Mouse (Mus musculus) heart, embryonic 10.5 days (tissue): ENCODE measurements at regions not wholly inside any gene's neighbourhood (a gene's known extent, or its start where the extent isn't known, plus 50 kb on each side); places are given as distances from the start of the nearest gene placed in this dataset.

Experiments
- DNase-seq: peaks from one replicate; pipeline ENCODE4 v3.0.0-alpha.2; 2017; ENCODE audit warnings: low spot score
- H3K27ac ChIP-seq: fragments of 300-500 bp; sonication (generic); 2 replicates; pipeline ENCODE4 v1.5.1; 2016; ENCODE audit warnings: mild to moderate bottlenecking
- H3K27me3 ChIP-seq: fragments of 300-500 bp; sonication (generic); 2 replicates; pipeline ENCODE4 v1.6.1; 2016; ENCODE audit warnings: mild to moderate bottlenecking; ENCODE audit not compliant: poor library complexity, insufficient read depth, severe bottlenecking
- H3K36me3 ChIP-seq: fragments of 300-500 bp; sonication (generic); 2 replicates; pipeline ENCODE4 v1.6.1; 2016; ENCODE audit warnings: mild to moderate bottlenecking, moderate library complexity
- H3K4me1 ChIP-seq: fragments of 300-500 bp; sonication (generic); 2 replicates; pipeline ENCODE4 v1.6.1; 2016; ENCODE audit warnings: mild to moderate bottlenecking
- H3K4me3 ChIP-seq: fragments of 300-500 bp; sonication (generic); 2 replicates; pipeline ENCODE4 v1.5.1; 2016; ENCODE audit warnings: mild to moderate bottlenecking, moderate library complexity
- H3K9me3 ChIP-seq: fragments of 300-500 bp; sonication (generic); 2 replicates; pipeline ENCODE4 v1.6.1; 2016; ENCODE audit warnings: mild to moderate bottlenecking, moderate library complexity
- WGBS: fragments of 180-500 bp; shearing (Covaris S2); methylation state at CpG from one replicate; pipeline ENCODE4 v1.1.7; 2016; 5-methylcytosine and 5-hydroxymethylcytosine counted together

DNA sequence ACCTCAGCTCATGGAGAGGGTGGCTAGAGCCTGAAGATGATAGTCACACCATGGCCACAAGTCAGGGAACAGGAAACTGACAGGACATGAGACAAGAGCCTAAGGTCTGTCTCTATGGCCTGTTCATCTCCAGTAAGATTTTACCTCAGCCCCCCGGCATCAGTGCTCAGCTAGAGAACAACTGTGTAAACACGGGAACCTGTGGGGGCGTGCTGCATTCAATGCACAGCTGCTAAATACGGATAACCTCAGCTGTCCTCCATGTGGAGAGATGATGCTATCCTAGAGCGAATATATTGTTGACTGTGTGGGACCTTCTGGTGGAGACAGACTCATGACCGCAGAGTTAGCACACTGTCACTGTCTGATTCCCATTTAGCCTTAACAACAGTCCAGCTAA is 76.4 kb upstream of the Eef1e1 start:
- Histone ChIP-seq H3K27me3 (no peaks in the 10 kb centered on the region), H3K27ac (no peak overlapping the region), H3K4me1 (no peaks in the 10 kb centered on the region), H3K9me3 (no peaks in the 10 kb centered on the region), H3K36me3 (no peaks in the 10 kb centered on the region), H3K4me3 (no peak overlapping the region)
- DNase-seq: peak; percentile 60
- WGBS: 74% methylated on average over 6 of the region's 6 CpGs

GRCm38 (mm10) chr13:38733246-38733645 is 74.4 kb upstream of the Eef1e1 start:
- H3K4me1 ChIP-seq: no peaks in the 10 kb centered on the region
- H3K36me3 ChIP-seq: no peaks in the 10 kb centered on the region
- DNase-seq: peak; percentile 59
- H3K27me3 ChIP-seq: no peaks in the 10 kb centered on the region
- no peak overlapping the region for H3K27ac ChIP-seq
- H3K4me3 ChIP-seq: no peak overlapping the region
- WGBS: 74% methylated on average over 4 of the region's 4 CpGs
- no peaks in the 10 kb centered on the region for H3K9me3 ChIP-seq

DNA sequence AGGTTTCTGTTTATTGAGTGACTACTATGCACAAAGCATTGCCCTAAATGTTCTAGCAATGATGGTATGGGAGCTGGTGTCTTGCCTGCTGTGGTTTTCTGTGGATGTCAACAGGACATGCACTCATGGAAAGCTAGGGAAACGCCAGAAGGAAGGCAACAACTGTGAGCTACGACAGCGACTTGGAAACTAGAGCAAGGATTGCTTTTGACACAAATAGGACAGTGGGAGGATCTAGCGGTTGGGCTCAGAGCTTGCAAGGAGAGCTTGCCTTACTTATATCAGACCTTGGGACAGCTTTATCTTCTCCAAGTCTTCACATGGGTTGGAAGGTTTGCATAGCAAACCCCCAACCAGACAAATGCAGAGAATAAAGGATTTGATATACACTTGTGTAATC is 66.6 kb upstream of the Eef1e1 start:
- Histone ChIP-seq H3K36me3 (no peaks in the 10 kb centered on the region), H3K27ac (no peak overlapping the region)
- WGBS: 82% methylated on average over 4 of the region's 4 CpGs

DNA sequence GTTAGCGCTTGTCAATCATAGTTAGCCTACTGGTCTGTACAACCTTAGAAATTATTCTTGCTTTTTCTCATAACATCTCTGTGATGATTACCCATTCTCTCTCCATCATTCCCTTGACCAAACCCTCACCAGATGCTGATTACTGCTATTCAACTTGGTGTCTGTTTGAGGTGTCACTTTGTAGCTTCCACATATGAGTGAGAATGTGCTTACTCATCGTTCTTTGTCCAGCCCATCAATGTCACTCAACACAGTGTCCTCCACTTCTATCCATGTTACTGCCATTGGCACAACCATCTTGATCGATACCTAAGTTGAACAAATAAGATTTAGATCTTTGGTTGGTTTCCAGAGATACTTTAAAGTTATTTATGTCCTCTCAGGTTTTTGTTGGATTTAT is 62.3 kb upstream of the Eef1e1 start:
- Histone ChIP-seq H3K4me3 (no peak overlapping the region), H3K4me1 (no peaks in the 10 kb centered on the region; the same call in 1 of the 2 replicates), H3K36me3 (no peaks in the 10 kb centered on the region), H3K27me3 (no peaks in the 10 kb centered on the region), H3K9me3 (no peaks in the 10 kb centered on the region), H3K27ac (no peak overlapping the region)
- DNase-seq: no peak
- WGBS: 86% methylated on average over 3 of the region's 3 CpGs

More for the DNA sequence above, 66.6 kb upstream of the Eef1e1 start:
- no peaks in the 10 kb centered on the region; the same call in 1 of the 2 replicates for H3K4me1 ChIP-seq
- no peak for DNase-seq
- H3K4me3 ChIP-seq: no peak overlapping the region
- no peaks in the 10 kb centered on the region for H3K27me3 ChIP-seq
- no peaks in the 10 kb centered on the region for H3K9me3 ChIP-seq

DNA sequence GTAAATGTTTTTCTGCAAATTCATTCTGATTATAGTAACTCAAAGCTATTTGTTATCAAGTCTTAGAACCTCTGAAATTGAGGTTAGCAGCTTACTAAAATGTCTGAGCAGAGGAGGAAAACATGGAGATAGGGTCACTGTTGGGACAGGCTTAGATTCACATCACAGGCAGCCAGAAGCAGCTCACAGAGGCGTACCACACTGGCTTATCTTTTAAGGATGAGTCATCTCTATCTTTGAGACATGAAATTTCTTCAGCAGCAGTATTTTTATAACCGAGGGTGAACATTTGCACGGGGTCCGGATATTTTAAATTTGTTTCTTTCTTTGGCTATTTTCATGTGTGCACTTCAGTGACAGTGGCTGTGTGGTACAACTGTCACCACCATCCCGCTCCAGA is 56.0 kb upstream of the Eef1e1 start:
- Histone ChIP-seq H3K27me3 (no peaks in the 10 kb centered on the region), H3K36me3 (no peaks in the 10 kb centered on the region), H3K27ac (no peak overlapping the region), H3K4me3 (no peak overlapping the region), H3K4me1 (no peaks in the 10 kb centered on the region), H3K9me3 (no peaks in the 10 kb centered on the region)
- no peak for DNase-seq
- 75% methylated on average over 5 of the region's 5 CpGs for WGBS
